Mouse (Mus musculus) brain, embryonic 14.5 days (tissue): ENCODE measurements around the gene Rpl10a.

ENCODE experiments used
- CTCF ChIP-seq: fragments of 200-500 bp; IDR thresholded peaks from 2 replicates; pipeline ENCODE4 v1.5.1; 2012; ENCODE audit warnings: inconsistent platforms, mild to moderate bottlenecking, moderate library complexity, borderline replicate concordance; ENCODE audit not compliant: insufficient read depth, insufficient read length; ENCODE audit errors: extremely low read depth
- POLR2A ChIP-seq: fragments of 200-500 bp; IDR thresholded peaks from 2 replicates; pipeline ENCODE4 v1.6.1; 2012; ENCODE audit warnings: mild to moderate bottlenecking, inconsistent platforms, borderline replicate concordance; ENCODE audit not compliant: poor library complexity, insufficient read depth, insufficient read length, severe bottlenecking; ENCODE audit errors: extremely low read depth

- TF ChIP-seq CTCF (no peak), POLR2A (no peak)
These were observed 40.7 kb upstream of the Rpl10a start for GRCm38 (mm10) chr17:28287578-28287977.
